Mouse (Mus musculus) neural tube, embryonic 12.5 days (tissue): Measurements from ENCODE around the gene Aqp11. TPM values are rescaled to one million over a fixed set of nuclear protein-coding genes. Genes with fewer than 3 reads are reported as not detected.

ENCODE experiments used
- ATAC-seq: fragments of 200-750 bp; cut with Nextera tagmentation; 2 replicates; pipeline ENCODE4 v1.8.0; 2017; ENCODE audit warnings: low read depth, mild to moderate bottlenecking, moderate TSS enrichment, moderate library complexity; ENCODE audit not compliant: low FRiP score
- H3K27ac ChIP-seq: fragments of 300-500 bp; sonication (generic); 2 replicates; pipeline ENCODE4 v1.5.1; 2016
- H3K27me3 ChIP-seq: fragments of 300-500 bp; sonication (generic); replicated peaks from 2 replicates; pipeline ENCODE4 v1.6.1; 2016; ENCODE audit warnings: mild to moderate bottlenecking
- H3K36me3 ChIP-seq: fragments of 300-500 bp; sonication (generic); 2 replicates; pipeline ENCODE4 v1.6.1; 2016; ENCODE audit warnings: mild to moderate bottlenecking
- H3K4me1 ChIP-seq: fragments of 300-500 bp; sonication (generic); 2 replicates; pipeline ENCODE4 v1.6.1; 2016
- H3K4me2 ChIP-seq: fragments of 300-500 bp; sonication (generic); replicated peaks from 2 replicates; pipeline ENCODE4 v1.6.1; 2016; ENCODE audit warnings: mild to moderate bottlenecking
- H3K4me3 ChIP-seq: fragments of 300-500 bp; sonication (generic); 2 replicates; pipeline ENCODE4 v1.5.1; 2016
- H3K9ac ChIP-seq: fragments of 300-500 bp; sonication (generic); 2 replicates; pipeline ENCODE4 v1.6.1; 2016; ENCODE audit warnings: mild to moderate bottlenecking
- H3K9me3 ChIP-seq: fragments of 300-500 bp; sonication (generic); 2 replicates; pipeline ENCODE4 v1.6.1; 2016; ENCODE audit warnings: mild to moderate bottlenecking
- WGBS: fragments of 180-500 bp; shearing (Covaris S2); methylation state at CpG from one replicate; pipeline ENCODE4 v1.1.7; 2016; 5-methylcytosine and 5-hydroxymethylcytosine counted together
- polyA plus RNA-seq: library from polyadenylated mRNA; unstranded; fragments of >200 nt; fragmentation: Nextera tagmentation; extraction: Ambion mirVana; gene quantifications from 2 replicates; pipeline ENCODE4 v1.2.1, GENCODE M21; 2016

The Aqp11 gene
- polyA plus RNA-seq, 1 experiment from 2014 or later, result 7.3 TPM

DNA sequence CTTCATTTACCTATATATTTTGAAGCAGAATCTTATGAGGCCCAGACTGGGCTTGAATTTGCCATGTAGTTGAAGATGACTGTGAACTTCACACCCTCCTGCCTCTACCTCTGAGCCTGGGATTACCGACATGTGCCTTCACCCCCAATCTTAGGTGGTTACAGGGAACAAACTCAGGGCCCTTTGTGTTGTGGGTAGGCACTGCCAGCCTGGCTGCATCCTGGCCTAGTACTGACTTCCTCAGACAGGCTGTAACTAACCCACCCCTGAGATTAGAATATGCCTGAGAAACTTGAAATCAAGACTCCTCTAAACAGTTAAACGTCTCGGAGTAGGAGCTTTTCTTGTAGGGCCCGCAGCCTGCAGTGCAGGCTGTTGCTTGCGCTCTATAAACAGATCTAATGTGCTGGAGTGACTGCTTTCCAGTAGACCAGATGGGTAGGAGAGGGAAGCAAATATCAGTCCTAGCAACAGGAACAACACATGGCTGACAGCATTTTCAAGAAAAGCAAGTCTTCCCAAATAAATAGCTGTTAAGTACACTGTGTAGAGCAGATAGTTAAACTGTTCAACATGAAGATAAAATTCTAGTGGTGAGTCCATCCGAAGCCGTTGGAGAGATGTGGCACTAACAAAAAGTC, 15.7 kb downstream of the Aqp11 start:
- no peak overlapping the region for H3K9ac ChIP-seq
- H3K4me2 ChIP-seq, result no peak overlapping the region
- H3K27ac ChIP-seq, result no peak overlapping the region
- H3K4me3 ChIP-seq, result no peak overlapping the region
- 93% methylated on average over 7 of the region's 7 CpGs for WGBS
- H3K4me1 ChIP-seq, result no peaks in the 10 kb centered on the region
- peaks cover 41% of the 10 kb centered on the region for H3K36me3 ChIP-seq
- ATAC-seq, result no peak
- no peaks in the 10 kb centered on the region for H3K9me3 ChIP-seq
- H3K27me3 ChIP-seq, result no peaks in the 10 kb centered on the region

DNA sequence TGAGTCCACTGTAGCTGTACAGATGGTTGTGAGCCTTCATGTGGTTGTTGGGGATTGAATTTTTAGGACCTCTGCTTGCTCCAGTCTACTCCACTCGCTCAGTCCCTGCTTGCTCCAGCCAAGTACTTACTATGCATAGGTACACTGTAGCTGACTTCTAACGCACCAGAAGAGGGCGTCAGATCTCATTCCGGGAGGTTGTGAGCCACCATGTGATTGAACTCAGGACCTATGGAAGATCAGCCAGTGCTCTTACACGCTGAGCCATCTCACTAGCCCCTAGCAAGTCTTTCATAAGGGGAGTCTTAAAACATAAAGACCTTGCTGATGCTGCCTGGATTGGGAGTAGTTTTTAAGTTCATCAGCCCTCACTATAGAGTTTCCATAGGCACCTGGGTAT, 18.0 kb downstream of the Aqp11 start:
- peaks cover 54% of the 10 kb centered on the region for H3K36me3 ChIP-seq
- no peak for ATAC-seq

DNA sequence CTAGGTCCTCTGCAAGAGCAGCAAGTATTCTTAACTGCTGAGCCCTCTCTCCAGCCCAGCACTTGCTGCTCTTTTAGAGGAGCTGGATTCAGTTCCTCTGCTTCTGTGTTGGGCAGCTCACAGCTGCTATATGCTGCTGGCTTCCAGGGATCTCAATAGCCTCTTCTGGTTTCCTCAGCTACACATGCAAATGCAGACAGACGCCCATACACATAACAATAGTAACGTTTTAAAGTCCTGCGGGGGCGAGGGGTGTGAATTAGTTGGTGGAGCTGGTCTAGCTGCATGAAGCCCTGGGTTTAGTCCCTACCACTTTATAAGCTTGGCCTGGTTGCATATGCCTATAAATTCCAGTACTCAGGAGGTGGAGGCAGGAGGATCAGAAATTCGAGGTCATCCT, 19.0 kb downstream of the Aqp11 start:
- H3K27me3 ChIP-seq, result no peaks in the 10 kb centered on the region
- no peak overlapping the region for H3K4me2 ChIP-seq
- H3K36me3 ChIP-seq, result peaks cover 62% of the 10 kb centered on the region
- H3K9ac ChIP-seq, result no peak overlapping the region
- no peaks in the 10 kb centered on the region for H3K4me1 ChIP-seq
- no peak overlapping the region for H3K4me3 ChIP-seq
- WGBS, result 73% methylated on average over 5 of the region's 5 CpGs
- no peak for ATAC-seq
- H3K9me3 ChIP-seq, result no peaks in the 10 kb centered on the region
- H3K27ac ChIP-seq, result no peak overlapping the region

More for the DNA sequence above, 18.0 kb downstream of the Aqp11 start:
- H3K4me2 ChIP-seq, result no peak overlapping the region
- H3K9me3 ChIP-seq, result no peaks in the 10 kb centered on the region
- no peak overlapping the region for H3K27ac ChIP-seq
- H3K9ac ChIP-seq, result no peak overlapping the region
- no peaks in the 10 kb centered on the region for H3K4me1 ChIP-seq
- H3K4me3 ChIP-seq, result no peak overlapping the region
- H3K27me3 ChIP-seq, result no peaks in the 10 kb centered on the region
- 85% methylated on average over 5 of the region's 5 CpGs for WGBS

DNA sequence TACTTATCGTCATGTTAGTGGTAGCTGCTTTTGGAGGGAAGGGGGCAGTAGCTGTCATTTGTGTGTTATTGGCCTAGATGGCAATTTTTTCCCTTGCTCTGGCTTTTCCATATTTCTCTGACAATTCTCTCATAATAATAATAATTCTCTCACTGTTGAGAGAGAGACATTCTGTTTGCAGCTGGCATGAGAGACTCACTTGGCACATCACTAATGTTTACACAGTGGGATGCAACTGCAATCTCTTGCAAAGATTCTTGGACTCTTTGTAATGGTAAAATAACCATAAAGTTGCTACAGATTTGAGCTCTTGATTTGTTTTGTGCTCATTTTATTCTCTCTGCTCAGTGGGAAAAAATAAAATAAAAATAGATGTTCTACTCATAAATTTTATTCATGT, 20.8 kb downstream of the Aqp11 start:
- peaks cover 70% of the 10 kb centered on the region for H3K36me3 ChIP-seq
- no peaks in the 10 kb centered on the region for H3K27me3 ChIP-seq
- 85% methylated on average over 1 of the region's 1 CpGs for WGBS
- no peaks in the 10 kb centered on the region for H3K9me3 ChIP-seq
- H3K9ac ChIP-seq, result no peak overlapping the region
- H3K27ac ChIP-seq, result no peak overlapping the region
- H3K4me3 ChIP-seq, result no peak overlapping the region
- H3K4me1 ChIP-seq, result no peaks in the 10 kb centered on the region
- H3K4me2 ChIP-seq, result no peak overlapping the region
- no peak for ATAC-seq

DNA sequence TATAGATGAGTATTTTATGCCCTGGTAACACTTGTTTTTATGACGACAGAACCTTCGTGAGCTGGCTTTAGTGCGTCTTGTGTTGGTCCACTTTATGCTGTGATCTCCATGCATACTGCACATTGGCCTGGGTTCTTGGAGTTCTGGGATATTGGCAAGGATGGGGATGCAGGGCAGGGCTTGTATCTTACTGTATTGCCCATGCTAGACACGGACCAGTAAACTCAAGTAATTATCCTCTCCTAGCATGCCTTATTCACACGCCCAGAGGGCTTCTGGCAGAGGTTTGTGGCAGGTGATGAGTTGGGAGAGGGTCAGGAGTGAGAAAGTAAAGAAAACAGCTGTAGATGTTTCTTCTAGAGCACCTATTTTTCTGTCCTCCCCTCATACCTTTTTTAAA, 23.4 kb downstream of the Aqp11 start:
- WGBS, result 96% methylated on average over 5 of the region's 5 CpGs
- Histone ChIP-seq H3K9ac (no peak overlapping the region), H3K4me2 (no peak overlapping the region), H3K27me3 (no peaks in the 10 kb centered on the region), H3K36me3 (peaks cover 66% of the 10 kb centered on the region), H3K4me3 (no peak overlapping the region), H3K4me1 (no peaks in the 10 kb centered on the region), H3K9me3 (no peaks in the 10 kb centered on the region), H3K27ac (no peak overlapping the region)
- ATAC-seq, result no peak

DNA sequence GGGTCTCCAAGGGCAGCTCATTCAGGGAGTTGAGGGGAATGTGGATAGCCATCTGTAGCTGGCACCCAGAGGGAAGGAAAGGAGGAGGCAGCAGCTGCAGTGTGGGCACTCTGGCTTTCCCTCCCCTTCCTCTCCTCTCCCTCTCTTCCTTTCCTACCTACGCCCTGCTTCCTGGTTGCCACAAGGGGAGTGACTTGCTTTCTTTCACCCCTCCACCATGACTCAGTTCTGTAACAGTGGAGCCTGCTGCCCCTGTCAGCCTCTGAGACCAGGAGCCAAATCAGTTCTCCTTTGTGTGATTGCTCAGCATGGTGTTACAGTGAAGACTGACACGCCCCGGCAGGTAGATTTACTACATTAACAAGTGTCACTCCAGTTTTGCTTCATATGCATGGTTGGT, 28.9 kb downstream of the Aqp11 start:
- WGBS, result 89% methylated on average over 3 of the region's 3 CpGs
- Histone ChIP-seq H3K4me2 (no peak overlapping the region), H3K27me3 (no peaks in the 10 kb centered on the region), H3K9ac (no peak overlapping the region), H3K27ac (no peak overlapping the region), H3K9me3 (no peaks in the 10 kb centered on the region), H3K4me3 (no peak overlapping the region), H3K4me1 (no peaks in the 10 kb centered on the region), H3K36me3 (peaks cover 19% of the 10 kb centered on the region)
- no peak for ATAC-seq

DNA sequence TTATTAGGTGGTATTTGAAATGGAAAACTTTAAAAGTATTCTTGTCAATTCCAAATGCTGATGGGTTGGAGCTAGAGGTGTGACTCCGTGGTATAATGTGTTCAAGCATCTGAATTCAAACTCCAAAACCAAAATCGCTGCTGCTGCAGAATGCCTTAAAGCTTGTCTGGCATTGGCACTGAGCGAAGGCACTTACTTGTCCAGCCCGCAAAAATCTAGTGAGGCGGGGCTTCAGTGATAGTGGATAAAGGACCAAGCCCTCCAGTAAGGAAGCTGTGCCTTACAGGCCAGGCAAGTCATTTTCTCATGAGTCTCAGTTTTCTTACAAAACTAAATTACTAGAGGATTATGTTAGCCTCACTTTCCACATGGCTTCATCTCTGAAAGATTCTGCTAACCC, 30.3 kb downstream of the Aqp11 start:
- ATAC-seq, result no peak
- Histone ChIP-seq H3K4me2 (no peak overlapping the region), H3K36me3 (peaks cover 10% of the 10 kb centered on the region), H3K27me3 (no peaks in the 10 kb centered on the region), H3K9ac (no peak overlapping the region), H3K4me3 (no peak overlapping the region), H3K27ac (no peak overlapping the region), H3K9me3 (no peaks in the 10 kb centered on the region), H3K4me1 (no peaks in the 10 kb centered on the region)
- 91% methylated on average over 5 of the region's 5 CpGs for WGBS

DNA sequence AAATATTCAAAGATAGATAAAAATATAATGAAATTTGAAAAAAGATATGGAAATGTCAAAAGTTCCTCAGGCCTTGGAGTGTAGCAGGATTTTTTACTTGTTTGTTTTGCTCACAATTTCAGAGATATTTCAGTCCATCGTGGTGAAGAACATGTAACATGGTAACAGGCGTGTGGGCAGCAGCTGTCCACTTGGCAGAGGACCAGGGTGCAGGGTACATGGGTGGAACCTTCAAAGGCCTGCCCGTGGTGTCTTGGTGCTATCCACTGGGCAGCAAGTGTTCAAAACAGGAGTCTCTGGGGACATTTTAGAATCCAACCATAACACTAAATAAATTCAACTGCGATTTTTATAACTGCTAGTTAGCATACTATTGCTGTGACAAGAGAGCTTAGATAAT, 31.0 kb downstream of the Aqp11 start:
- no peak for ATAC-seq

DNA sequence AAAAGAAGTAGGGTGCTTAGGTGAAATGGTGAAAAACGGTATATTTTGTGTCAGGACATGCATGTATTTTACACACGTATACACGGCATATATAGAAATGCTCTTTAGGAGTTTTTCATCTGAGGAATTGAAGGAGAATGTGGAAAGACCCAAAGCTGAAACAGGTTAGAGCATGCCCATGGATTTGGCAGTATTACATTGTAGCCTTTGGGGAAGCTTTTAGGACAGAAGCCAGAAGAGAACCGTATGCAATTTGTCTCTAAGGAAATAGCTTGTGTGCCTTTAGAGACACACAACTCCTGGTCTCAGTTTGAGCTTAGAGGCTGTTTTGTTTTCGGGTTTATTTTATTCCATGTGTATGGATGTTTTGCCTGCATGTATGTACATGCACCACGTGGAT, 37.0 kb downstream of the Aqp11 start:
- Histone ChIP-seq H3K4me1 (peaks cover 6% of the 10 kb centered on the region), H3K4me3 (no peak overlapping the region), H3K36me3 (peaks cover 10% of the 10 kb centered on the region), H3K9ac (no peak overlapping the region), H3K27ac (no peak overlapping the region), H3K9me3 (no peaks in the 10 kb centered on the region), H3K27me3 (no peaks in the 10 kb centered on the region), H3K4me2 (no peak overlapping the region)
- no peak for ATAC-seq
- 87% methylated on average over 6 of the region's 6 CpGs for WGBS

More for the DNA sequence above, 31.0 kb downstream of the Aqp11 start:
- Histone ChIP-seq H3K4me1 (no peaks in the 10 kb centered on the region), H3K4me2 (no peak overlapping the region), H3K36me3 (peaks cover 6% of the 10 kb centered on the region), H3K27ac (no peak overlapping the region), H3K27me3 (no peaks in the 10 kb centered on the region), H3K4me3 (no peak overlapping the region), H3K9ac (no peak overlapping the region), H3K9me3 (no peaks in the 10 kb centered on the region)
- 92% methylated on average over 4 of the region's 4 CpGs for WGBS

DNA sequence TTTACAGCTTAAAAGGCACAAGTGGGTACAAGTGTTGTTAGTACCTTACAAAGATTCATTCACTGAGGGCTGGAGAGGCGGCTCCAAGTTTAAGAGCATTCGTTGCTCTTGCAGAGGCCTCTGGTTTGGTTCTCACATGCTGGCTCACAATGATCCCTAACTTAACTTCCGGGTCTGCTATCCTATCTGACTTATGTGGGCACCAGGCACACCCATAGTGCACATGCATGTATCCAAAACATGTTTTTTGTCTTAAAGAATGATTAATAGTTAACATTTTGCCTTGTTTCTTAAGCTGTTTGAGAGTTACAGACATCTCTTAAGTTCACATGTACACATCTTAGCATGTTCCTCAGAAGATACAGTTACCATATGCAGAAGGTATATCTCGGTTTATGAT, 37.9 kb downstream of the Aqp11 start:
- no peaks in the 10 kb centered on the region for H3K9me3 ChIP-seq
- 93% methylated on average over 4 of the region's 4 CpGs for WGBS
- no peak overlapping the region for H3K4me2 ChIP-seq
- no peak overlapping the region for H3K9ac ChIP-seq
- H3K27me3 ChIP-seq, result no peaks in the 10 kb centered on the region
- no peak overlapping the region for H3K27ac ChIP-seq
- no peak overlapping the region for H3K4me3 ChIP-seq
- H3K36me3 ChIP-seq, result peaks cover 10% of the 10 kb centered on the region
- no peak for ATAC-seq
- H3K4me1 ChIP-seq, result peaks cover 6% of the 10 kb centered on the region

DNA sequence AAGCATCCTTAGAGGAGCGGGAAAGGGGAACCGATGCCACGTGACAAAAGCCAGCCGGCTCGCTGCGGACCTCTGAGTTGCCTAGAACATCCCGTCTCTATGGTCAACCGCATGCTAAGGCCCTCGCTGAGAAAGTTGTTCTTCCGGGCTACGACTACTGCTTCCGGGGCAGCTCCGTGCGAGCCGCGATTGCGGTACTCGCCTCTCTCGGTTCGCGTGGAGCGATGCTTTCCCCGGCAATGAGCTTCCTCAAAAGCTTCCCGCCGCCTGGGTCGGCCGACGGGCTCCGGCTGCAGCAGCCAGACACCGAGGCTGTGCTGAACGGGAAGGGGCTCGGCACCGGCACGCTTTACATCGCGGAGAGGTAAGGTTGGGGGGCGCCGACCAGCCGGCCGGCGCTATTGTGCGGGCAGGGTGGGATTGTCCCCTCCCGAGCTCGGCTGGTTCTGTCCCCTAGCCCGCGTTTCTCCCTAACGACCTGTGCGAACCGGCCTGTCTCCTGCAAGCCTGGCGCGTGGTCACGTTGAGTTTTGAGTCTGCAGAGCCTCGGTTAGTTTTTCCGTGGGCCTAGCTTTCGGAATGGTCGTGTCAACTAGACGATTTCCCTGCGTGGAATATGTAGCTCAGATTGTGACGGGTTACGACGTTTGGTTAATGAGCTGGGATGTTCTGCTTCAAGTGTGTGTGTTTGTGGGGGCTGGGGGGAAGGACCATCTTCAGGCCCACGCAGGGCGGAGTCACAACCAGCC, 41.4 kb downstream of the Aqp11 start, which contains the start of gene Clns1a:
Clns1a (plus strand) TSS at position 129 of the 749 bp plus-strand sequence.
- under 1% methylated on average over 63 of the region's 63 CpGs for WGBS

DNA sequence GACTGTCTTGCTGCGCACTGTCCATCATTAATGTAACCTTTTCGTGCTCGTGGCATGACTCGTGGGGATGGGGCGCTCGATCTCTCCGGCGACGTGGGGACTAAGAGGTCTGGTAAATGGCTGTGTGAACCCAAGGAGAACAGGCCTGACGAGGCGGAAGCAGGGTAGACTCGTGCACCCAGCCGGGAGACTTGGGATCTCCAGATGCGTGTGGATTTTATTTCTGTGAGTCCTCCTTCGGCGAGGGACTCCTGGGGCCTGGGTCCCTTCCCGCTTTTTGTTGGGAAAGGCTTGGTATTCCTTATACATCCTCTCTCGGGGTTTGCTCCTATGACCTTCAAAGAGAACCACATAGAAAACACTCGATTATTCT, 42.0 kb downstream of the Aqp11 start:
- ATAC-seq, result peak; percentile 65
- Histone ChIP-seq H3K4me1 (peaks cover 6% of the 10 kb centered on the region), H3K27me3 (no peaks in the 10 kb centered on the region), H3K4me3 (peak overlapping the region; percentile 95), H3K9ac (peak overlapping the region; percentile 44; the same call in 1 of the 2 replicates), H3K27ac (peak overlapping the region; percentile 33; the same call in 1 of the 2 replicates), H3K36me3 (peaks cover 10% of the 10 kb centered on the region), H3K4me2 (peak overlapping the region; percentile 87), H3K9me3 (no peaks in the 10 kb centered on the region)
- 37% methylated on average over 19 of the region's 19 CpGs for WGBS

More for the DNA sequence above, 41.4 kb downstream of the Aqp11 start, which contains the start of gene Clns1a:
- H3K36me3 ChIP-seq, result peaks cover 10% of the 10 kb centered on the region
- H3K4me3 ChIP-seq, result peak within 1 kb of the TSS; percentile 95
- H3K9me3 ChIP-seq, result no peaks in the 10 kb centered on the region
- H3K4me1 ChIP-seq, result peaks cover 6% of the 10 kb centered on the region
- H3K27me3 ChIP-seq, result no peaks in the 10 kb centered on the region
- peak within 1 kb of the TSS; percentile 87 for H3K4me2 ChIP-seq
- ATAC-seq, result peak; percentile 98
- peak within 1 kb of the TSS; percentile 57; the same call in 1 of the 2 replicates for H3K27ac ChIP-seq
- peak within 1 kb of the TSS; percentile 84 for H3K9ac ChIP-seq
